Mouse (Mus musculus): ENCODE measurements around the gene Trim15.

Gene Trim15

GRCm38 (mm10) chr17:36869284-36869954 is 2.4 kb upstream of the Trim15 start, which contains the start of gene Trim10:
Trim10 (plus strand) TSS chr17:36869574.
- peak; percentile 28 for DNase-seq (ENCODE audit: low spot score)

DNA sequence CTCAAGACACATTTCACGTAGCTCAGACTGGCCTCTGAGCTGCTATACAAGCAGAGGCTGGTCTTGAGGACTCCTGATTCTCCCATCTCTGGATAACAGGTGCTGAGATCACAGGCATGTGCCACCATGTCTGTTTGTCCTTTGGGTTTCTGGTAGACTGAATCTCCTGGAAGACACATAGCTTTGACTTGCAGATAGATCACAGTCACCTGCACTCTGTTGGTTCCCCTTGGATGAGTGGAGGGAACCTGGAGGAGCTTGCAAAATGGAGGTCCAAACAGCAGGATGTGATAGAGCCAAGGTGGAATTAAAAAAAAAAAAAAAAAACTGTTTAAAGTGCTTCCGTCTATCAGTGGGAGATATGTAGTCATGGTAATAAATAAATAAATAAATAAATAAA is 1.8 kb upstream of the Trim15 start:
- no peak for DNase-seq (ENCODE audit: low spot score)

GRCm38 (mm10) chr17:36861680-36862079 is 5.3 kb downstream of the Trim15 start:
- DNase-seq (ENCODE audit: low spot score): no peak

DNA sequence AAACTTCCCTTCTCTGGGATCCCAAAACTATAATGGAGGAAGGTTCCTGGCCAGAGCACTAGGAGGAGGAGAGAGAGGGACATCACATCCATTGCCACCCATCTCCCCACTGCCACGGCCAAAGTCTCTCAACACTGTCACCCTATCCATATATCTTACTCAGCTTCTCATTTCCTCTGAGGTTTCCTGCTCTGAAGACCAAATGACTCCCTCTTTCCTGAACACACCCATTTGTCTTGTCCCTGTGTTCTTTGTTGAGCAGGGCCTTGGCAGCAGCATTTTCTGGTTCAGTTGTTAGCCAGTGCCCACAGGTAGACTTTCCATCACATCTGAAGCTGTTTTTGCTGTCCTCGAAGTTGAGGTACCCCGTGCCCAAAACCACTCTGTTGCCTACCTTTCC is 8.8 kb downstream of the Trim15 start:
- DNase-seq (ENCODE audit: low spot score): no peak

DNA sequence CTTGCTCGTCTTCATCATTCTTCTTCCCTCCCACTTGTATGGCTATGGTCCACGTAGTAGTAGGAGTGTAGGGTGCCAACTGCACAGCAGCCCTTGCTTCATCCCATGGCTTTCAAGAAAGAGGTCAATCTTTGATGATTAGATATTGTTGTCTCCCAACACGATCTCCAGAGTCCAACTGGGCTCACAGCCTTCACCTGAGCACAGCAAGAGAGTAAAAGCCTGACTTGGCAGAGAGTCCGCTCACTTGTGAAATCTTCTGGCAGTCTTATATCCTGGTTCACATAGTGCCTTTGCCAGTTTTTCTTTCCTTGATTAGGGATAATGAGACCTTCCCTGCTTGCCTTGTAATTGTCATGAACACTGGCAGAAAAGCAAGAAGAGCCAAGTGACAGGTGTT is 10.8 kb downstream of the Trim15 start:
- DNase-seq (ENCODE audit: low spot score): no peak

DNA sequence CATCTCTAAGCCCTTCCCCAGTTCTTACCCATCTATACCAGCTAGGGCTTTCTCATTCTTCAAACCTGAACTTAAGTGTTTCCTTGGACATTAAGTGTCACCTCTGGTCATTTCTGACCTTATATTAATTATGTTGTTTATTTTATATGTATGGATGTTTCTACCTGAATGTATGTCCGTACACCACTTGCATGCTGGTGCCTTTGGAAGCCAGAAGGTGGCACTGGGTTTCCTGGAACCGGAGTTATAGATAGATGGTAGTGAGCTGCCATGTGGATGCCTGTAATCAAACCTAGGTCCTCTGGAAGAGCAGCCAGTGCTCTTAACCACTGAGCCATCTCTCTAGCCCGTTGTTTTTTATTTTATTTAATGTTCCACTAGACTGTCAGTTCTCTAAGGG is 11.5 kb downstream of the Trim15 start:
- no peak for DNase-seq (ENCODE audit: low spot score)

- DNase-seq (ENCODE audit: low spot score): no peak
Measured at GRCm38 (mm10) chr17:36851627-36852026, 15.4 kb downstream of the Trim15 start.

- no peak for DNase-seq (ENCODE audit: low spot score)
Measured at GRCm38 (mm10) chr17:36851200-36851599, 15.8 kb downstream of the Trim15 start.

- no peak for DNase-seq (ENCODE audit: low spot score)
Measured at GRCm38 (mm10) chr17:36849992-36850391, 17.0 kb downstream of the Trim15 start.

DNA sequence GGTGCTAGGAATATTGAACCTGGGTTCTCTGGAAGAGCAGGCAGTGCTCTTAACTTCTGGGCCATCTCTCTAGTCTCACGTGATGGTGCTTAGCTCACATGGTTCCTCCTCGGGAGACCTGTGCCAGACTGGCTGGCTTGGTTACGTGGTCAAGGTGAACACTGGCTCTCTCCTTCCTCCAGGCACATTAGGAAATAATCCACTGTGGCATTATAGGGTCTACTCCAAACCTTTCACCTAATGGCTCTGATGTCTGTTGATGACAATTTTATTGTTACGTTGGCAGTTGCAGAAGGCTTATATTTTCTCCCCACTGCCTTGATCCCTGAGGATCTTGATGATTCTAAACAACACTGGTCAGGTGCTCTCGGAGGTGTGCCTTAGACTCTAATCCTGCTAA is 18.1 kb downstream of the Trim15 start:
- DNase-seq (ENCODE audit: low spot score): no peak

GRCm38 (mm10) chr17:36844725-36845124 is 22.3 kb downstream of the Trim15 start:
- DNase-seq (ENCODE audit: low spot score): no peak

DNA sequence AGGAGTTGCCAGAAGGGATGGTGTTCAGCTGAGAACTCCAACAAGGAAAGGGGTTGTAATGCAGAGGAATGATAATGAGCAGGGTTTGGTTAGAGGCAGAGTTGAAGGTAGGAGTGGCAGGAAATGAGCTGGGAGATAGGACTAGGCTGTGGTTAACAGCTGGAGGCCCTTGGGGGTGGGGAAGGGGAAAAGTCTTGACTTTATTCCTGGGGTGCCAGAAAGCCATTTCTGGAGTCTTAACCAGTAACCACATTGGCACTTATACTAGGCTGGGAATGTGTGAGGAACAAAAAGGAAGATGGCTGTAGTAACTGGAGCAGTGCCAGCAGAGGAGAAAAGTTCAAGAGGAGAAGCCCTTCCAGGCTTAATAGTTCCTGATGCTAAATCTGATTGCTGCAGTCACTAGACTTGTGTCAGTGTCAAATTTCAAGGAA is 22.7 kb downstream of the Trim15 start:
- DNase-seq (ENCODE audit: low spot score): no peak

DNA sequence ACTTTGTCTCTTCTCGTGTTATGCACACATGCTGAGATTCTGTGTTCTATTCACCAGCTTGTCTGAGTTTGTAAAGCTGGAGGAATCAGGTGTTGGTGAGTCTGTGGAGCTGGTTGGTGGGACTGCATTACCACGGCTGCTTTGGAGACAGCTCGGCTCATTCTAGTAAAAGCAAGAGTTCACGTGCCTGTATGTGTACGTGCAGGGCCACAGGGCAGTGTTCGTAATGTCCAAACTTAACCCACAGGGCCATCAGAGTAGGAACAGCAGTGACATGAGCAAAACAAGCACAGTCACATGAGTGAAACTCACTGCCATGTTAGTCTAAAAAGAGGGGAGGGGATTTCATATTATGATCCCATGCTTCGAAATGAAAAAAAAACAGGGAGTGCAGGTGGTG is 23.3 kb downstream of the Trim15 start:
- DNase-seq (ENCODE audit: low spot score): no peak

DNA sequence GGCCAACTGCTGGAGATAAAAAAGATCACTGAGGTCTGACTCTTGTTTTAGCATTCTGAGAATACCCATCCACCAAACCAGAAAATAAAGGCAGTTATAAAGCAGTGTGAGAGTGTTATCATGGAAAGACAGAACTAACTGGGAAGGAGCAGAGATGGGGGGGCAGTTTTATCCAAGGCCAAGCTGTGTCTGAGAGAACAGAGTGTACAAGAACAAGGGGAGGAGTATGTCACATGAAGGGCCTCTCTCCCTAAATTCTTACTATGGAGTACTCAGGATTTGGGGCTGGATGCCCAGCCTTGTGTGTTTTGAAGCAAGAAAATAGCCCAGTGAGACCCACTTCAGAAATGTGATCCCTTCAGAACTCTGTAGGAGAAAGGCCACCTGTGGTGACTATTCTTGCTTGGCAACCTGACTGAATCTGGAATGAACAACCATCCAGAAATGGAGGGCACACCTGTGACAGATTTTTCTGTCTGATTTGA is 26.0 kb downstream of the Trim15 start:
- no peak for DNase-seq (ENCODE audit: low spot score)

- DNase-seq (ENCODE audit: low spot score): no peak
Measured at GRCm38 (mm10) chr17:36839931-36840330, 27.1 kb downstream of the Trim15 start.

- no peak for DNase-seq (ENCODE audit: low spot score)
Measured at GRCm38 (mm10) chr17:36839001-36839400, 28.0 kb downstream of the Trim15 start.

DNA sequence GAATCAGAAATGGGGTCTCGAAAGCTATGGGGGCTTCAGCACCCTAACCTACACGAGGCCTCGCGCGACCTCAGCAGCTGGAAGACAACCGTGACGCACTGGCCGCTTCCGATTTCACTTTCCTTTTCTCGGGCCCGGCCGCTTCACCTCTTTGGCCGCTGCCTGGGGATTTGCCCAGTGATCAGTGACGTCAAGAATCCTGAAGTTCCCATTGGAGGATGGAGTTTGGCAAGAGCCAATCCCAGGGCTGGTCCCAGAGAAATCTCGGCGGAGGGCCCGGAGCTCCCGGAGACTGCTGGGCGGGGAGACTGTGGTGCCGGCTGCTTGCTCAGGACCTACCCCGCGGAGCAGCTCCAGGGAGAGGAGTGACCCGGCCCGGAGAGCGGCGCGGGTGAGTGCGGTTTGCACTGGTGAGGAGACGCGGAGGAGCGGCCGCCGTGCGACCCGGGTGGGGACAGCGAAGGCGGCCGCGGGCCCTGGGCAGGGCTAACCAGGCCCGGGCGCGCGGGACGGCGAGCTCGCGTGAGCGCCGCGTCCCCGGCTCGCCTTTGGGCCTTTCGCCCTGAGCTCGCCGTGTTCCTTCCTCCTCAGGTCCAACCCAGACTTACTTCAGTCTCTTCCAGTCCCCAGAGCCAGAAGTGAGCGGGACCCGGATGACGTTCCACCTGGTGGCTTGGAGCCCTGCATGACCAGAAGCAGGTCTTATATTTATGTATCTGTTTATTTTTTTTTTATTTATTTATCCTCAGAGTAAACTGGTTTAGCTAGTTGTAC is 29.9 kb downstream of the Trim15 start, which contains the start of gene Trim26:
Trim26 (plus strand) TSS at position 261 of the 774 bp plus-strand sequence.
- DNase-seq (ENCODE audit: low spot score): peak; percentile 97

DNA sequence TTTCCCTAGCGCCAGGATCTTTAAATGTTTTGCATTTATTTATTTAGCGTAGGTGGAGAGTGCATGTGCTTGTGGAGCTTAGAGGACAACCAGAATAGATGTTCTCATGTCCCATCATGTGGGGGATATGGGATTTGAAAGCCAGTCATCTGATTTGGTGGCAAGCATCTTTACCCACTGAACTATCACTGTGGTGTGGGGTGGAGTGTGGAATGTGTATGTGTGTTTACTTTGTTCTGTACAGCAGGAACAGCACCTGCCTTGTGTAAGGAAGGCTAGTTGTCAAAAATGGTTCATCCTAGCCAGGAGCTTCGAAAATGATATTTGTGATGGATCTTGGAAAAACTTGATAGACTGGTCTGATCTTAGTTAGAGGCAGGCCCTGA is 30.6 kb downstream of the Trim15 start:
- peak; percentile 5 for DNase-seq (ENCODE audit: low spot score)

GRCm38 (mm10) chr17:36835591-36836426 is 31.2 kb downstream of the Trim15 start:
- DNase-seq (ENCODE audit: low spot score): peak; percentile 82

DNA sequence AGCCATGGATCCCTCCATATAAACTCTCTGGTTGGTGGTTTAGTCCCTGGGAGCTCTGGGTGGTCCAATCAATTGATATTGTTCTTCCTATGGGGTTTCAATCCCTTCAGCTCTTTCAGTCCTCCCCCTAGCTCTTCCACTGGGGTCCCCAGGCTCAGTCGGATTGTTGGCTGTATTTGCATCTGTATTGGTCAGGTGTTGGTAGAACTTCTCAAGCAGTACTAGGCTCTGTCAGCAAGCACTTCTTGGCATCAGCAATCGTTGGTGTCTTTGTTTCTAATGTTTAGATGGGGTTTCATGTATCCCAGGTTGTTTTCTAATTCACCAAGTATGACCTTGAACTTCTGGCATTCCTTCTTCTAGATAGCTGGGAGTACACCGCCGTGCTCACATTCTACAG is 34.3 kb downstream of the Trim15 start:
- DNase-seq (ENCODE audit: low spot score): no peak

GRCm38 (mm10) chr17:36830470-36830869 is 36.5 kb downstream of the Trim15 start:
- DNase-seq (ENCODE audit: low spot score): no peak

GRCm38 (mm10) chr17:36828488-36828887 is 38.5 kb downstream of the Trim15 start:
- no peak for DNase-seq (ENCODE audit: low spot score)
